Mouse (Mus musculus): ENCODE data around the gene Ferd3l.

Ferd3l gene

GRCm38 (mm10) chr12:33928331-33929192, at the start of gene Ferd3l:
Ferd3l (plus strand) TSS chr12:33928425.
- DNase-seq: no peak

- no peak for DNase-seq
Observed at GRCm38 (mm10) chr12:33893956-33894355, 34.3 kb upstream of the Ferd3l start.

- DNase-seq: no peak
Observed at GRCm38 (mm10) chr12:33894621-33895020, 33.6 kb upstream of the Ferd3l start.

- DNase-seq: no peak
Observed at GRCm38 (mm10) chr12:33926751-33927150, 1.5 kb upstream of the Ferd3l start.

- no peak for DNase-seq
Observed at GRCm38 (mm10) chr12:33927334-33928098, 709 bp upstream of the Ferd3l start.

- DNase-seq: no peak
Observed at GRCm38 (mm10) chr12:33952843-33953242, 24.6 kb downstream of the Ferd3l start.

- DNase-seq: no peak
Observed at GRCm38 (mm10) chr12:33954931-33955565, 26.8 kb downstream of the Ferd3l start.

- DNase-seq: no peak
Observed at GRCm38 (mm10) chr12:33955606-33956295, 27.5 kb downstream of the Ferd3l start.

- DNase-seq: no peak
Observed at GRCm38 (mm10) chr12:33956576-33957399, 28.6 kb downstream of the Ferd3l start.

GRCm38 (mm10) chr12:33957400-33958240, 29.4 kb downstream of the Ferd3l start, which contains the start of gene Twist1:
Twist1 (plus strand) TSS chr12:33957671.
- no peak for DNase-seq

- DNase-seq: no peak
Observed at GRCm38 (mm10) chr12:33958241-33959194, 30.3 kb downstream of the Ferd3l start.

GRCm38 (mm10) chr12:33959206-33959605, 31.0 kb downstream of the Ferd3l start:
- DNase-seq: no peak

- no peak for DNase-seq
Observed at GRCm38 (mm10) chr12:33959846-33960245, 31.6 kb downstream of the Ferd3l start.

GRCm38 (mm10) chr12:33961013-33961412, 32.8 kb downstream of the Ferd3l start:
- no peak for DNase-seq

- DNase-seq: no peak
Observed at GRCm38 (mm10) chr12:33962118-33962772, 34.0 kb downstream of the Ferd3l start.

- no peak for DNase-seq
Observed at GRCm38 (mm10) chr12:33962773-33963130, 34.5 kb downstream of the Ferd3l start.

- no peak for DNase-seq
Observed at GRCm38 (mm10) chr12:33963671-33964369, 35.6 kb downstream of the Ferd3l start.

GRCm38 (mm10) chr12:33964427-33964826, 36.2 kb downstream of the Ferd3l start:
- no peak for DNase-seq
